Mouse (Mus musculus): ENCODE measurements around the gene Acp7. TPM values are rescaled to one million over a fixed set of nuclear protein-coding genes. Genes with fewer than 3 reads are reported as not detected.
"Not testable (repeated sequence)": the region's sequence is repeated elsewhere in the genome, so short reads cannot be mapped to it uniquely, and the experiment has no call there.

Acp7 gene
- 0.29 and 0.33 TPM in 2 replicates for polyA plus RNA-seq (2015; fragmentation: Nextera tagmentation; extraction: Ambion mirVana)

- Histone ChIP-seq H3K27ac (replicated peaks) (no peak within 1 kb of the TSS), H3K36me3 (no peaks in the 10 kb centered on the region), H3K4me3 (peak within 1 kb of the TSS; percentile 35), H3K9ac (peak within 1 kb of the TSS; percentile 25), H3K4me1 (replicated peaks) (peaks cover 16% of the 10 kb centered on the region), H3K27me3 (peaks cover 34% of the 10 kb centered on the region), H3K4me2 (peak within 1 kb of the TSS; percentile 71), H3K9me3 (no peaks in the 10 kb centered on the region)
- ATAC-seq (ENCODE audit: low FRiP score, low read depth): no peak
- 29% methylated on average over 10 of the region's 10 CpGs for WGBS
Measured at GRCm38 (mm10) chr7:28631073-28631472, at the start of gene Acp7. Gene Acp7, minus strand, starts transcription at chr7:28631332.

GRCm38 (mm10) chr7:28677624-28678023 is 46.5 kb upstream of the Acp7 start:
- no peak overlapping the region for H3K4me3 ChIP-seq
- 91% methylated on average over 8 of the region's 8 CpGs for WGBS
- H3K36me3 ChIP-seq: no peaks in the 10 kb centered on the region
- ATAC-seq (ENCODE audit: low FRiP score, low read depth): no peak
- H3K27ac ChIP-seq (replicated peaks): no peak overlapping the region
- H3K27me3 ChIP-seq: no peaks in the 10 kb centered on the region
- no peak overlapping the region for H3K9ac ChIP-seq
- H3K4me2 ChIP-seq: no peak overlapping the region
- H3K9me3 ChIP-seq: no peaks in the 10 kb centered on the region
- no peaks in the 10 kb centered on the region for H3K4me1 ChIP-seq (replicated peaks)

GRCm38 (mm10) chr7:28676811-28677541 is 45.8 kb upstream of the Acp7 start:
- Histone ChIP-seq H3K9me3 (no peaks in the 10 kb centered on the region), H3K4me2 (no peak overlapping the region), H3K27me3 (no peaks in the 10 kb centered on the region), H3K4me3 (no peak overlapping the region), H3K36me3 (no peaks in the 10 kb centered on the region), H3K9ac (no peak overlapping the region), H3K27ac (replicated peaks) (no peak overlapping the region), H3K4me1 (replicated peaks) (no peaks in the 10 kb centered on the region)
- no peak for ATAC-seq (ENCODE audit: low FRiP score, low read depth)
- 89% methylated on average over 13 of the region's 13 CpGs for WGBS

- Histone ChIP-seq H3K27me3 (no peaks in the 10 kb centered on the region), H3K4me2 (no peak overlapping the region), H3K9me3 (no peaks in the 10 kb centered on the region), H3K9ac (no peak overlapping the region), H3K36me3 (no peaks in the 10 kb centered on the region), H3K27ac (replicated peaks) (no peak overlapping the region), H3K4me3 (no peak overlapping the region), H3K4me1 (replicated peaks) (no peaks in the 10 kb centered on the region)
- no peak for ATAC-seq (ENCODE audit: low FRiP score, low read depth)
- 38% methylated on average over 11 of the region's 11 CpGs for WGBS
Measured at GRCm38 (mm10) chr7:28675746-28676145, 44.6 kb upstream of the Acp7 start.

- WGBS: 80% methylated on average over 9 of the region's 9 CpGs
- Histone ChIP-seq H3K4me3 (no peak overlapping the region), H3K36me3 (no peaks in the 10 kb centered on the region), H3K27ac (replicated peaks) (no peak overlapping the region), H3K4me2 (no peak overlapping the region), H3K4me1 (replicated peaks) (no peaks in the 10 kb centered on the region), H3K9ac (no peak overlapping the region), H3K9me3 (no peaks in the 10 kb centered on the region), H3K27me3 (no peaks in the 10 kb centered on the region)
- no peak for ATAC-seq (ENCODE audit: low FRiP score, low read depth)
Measured at GRCm38 (mm10) chr7:28674994-28675393, 43.9 kb upstream of the Acp7 start.

GRCm38 (mm10) chr7:28672786-28673185 is 41.7 kb upstream of the Acp7 start:
- not testable (repeated sequence) for H3K9ac ChIP-seq; H3K4me1 ChIP-seq (replicated peaks); H3K4me3 ChIP-seq; H3K9me3 ChIP-seq; H3K4me2 ChIP-seq; H3K36me3 ChIP-seq; H3K27ac ChIP-seq (replicated peaks); ATAC-seq (ENCODE audit: low FRiP score, low read depth); H3K27me3 ChIP-seq
- 69% methylated on average over 5 of the region's 5 CpGs for WGBS

- no peak overlapping the region for H3K4me3 ChIP-seq
- no peaks in the 10 kb centered on the region for H3K36me3 ChIP-seq
- no peak overlapping the region for H3K27ac ChIP-seq (replicated peaks)
- 88% methylated on average over 5 of the region's 5 CpGs for WGBS
- H3K27me3 ChIP-seq: no peaks in the 10 kb centered on the region
- no peak for ATAC-seq (ENCODE audit: low FRiP score, low read depth)
- no peaks in the 10 kb centered on the region for H3K9me3 ChIP-seq
- H3K4me2 ChIP-seq: no peak overlapping the region
- no peaks in the 10 kb centered on the region for H3K4me1 ChIP-seq (replicated peaks)
- no peak overlapping the region for H3K9ac ChIP-seq
Measured at GRCm38 (mm10) chr7:28672276-28672675, 41.1 kb upstream of the Acp7 start.

GRCm38 (mm10) chr7:28671172-28671571 is 40.0 kb upstream of the Acp7 start:
- Histone ChIP-seq H3K36me3 (no peaks in the 10 kb centered on the region), H3K9me3 (no peaks in the 10 kb centered on the region), H3K4me1 (replicated peaks) (peaks cover 2% of the 10 kb centered on the region; the same call in 1 of the 2 replicates), H3K27ac (replicated peaks) (no peak overlapping the region), H3K4me3 (no peak overlapping the region), H3K9ac (no peak overlapping the region), H3K27me3 (no peaks in the 10 kb centered on the region), H3K4me2 (no peak overlapping the region)
- ATAC-seq (ENCODE audit: low FRiP score, low read depth): no peak
- WGBS: 77% methylated on average over 4 of the region's 4 CpGs

- H3K4me1 ChIP-seq (replicated peaks): peaks cover 10% of the 10 kb centered on the region
- H3K9me3 ChIP-seq: no peaks in the 10 kb centered on the region
- no peaks in the 10 kb centered on the region for H3K36me3 ChIP-seq
- H3K27ac ChIP-seq (replicated peaks): peak overlapping the region; percentile 7
- peak; percentile 56; the same call in 1 of the 2 replicates for ATAC-seq (ENCODE audit: low FRiP score, low read depth)
- no peak overlapping the region for H3K4me3 ChIP-seq
- 34% methylated on average over 15 of the region's 15 CpGs for WGBS
- H3K9ac ChIP-seq: no peak overlapping the region
- H3K27me3 ChIP-seq: no peaks in the 10 kb centered on the region
- H3K4me2 ChIP-seq: peak overlapping the region; percentile 29
Measured at GRCm38 (mm10) chr7:28665620-28666579, 34.8 kb upstream of the Acp7 start.

GRCm38 (mm10) chr7:28656430-28656829 is 25.3 kb upstream of the Acp7 start:
- no peak for ATAC-seq (ENCODE audit: low FRiP score, low read depth)
- 47% methylated on average over 4 of the region's 4 CpGs for WGBS
- H3K4me3 ChIP-seq: no peak overlapping the region

GRCm38 (mm10) chr7:28651157-28651556 is 20.0 kb upstream of the Acp7 start:
- no peak overlapping the region for H3K9ac ChIP-seq
- H3K36me3 ChIP-seq: no peaks in the 10 kb centered on the region
- no peak overlapping the region for H3K4me2 ChIP-seq
- H3K9me3 ChIP-seq: no peaks in the 10 kb centered on the region
- H3K27ac ChIP-seq (replicated peaks): no peak overlapping the region
- H3K27me3 ChIP-seq: no peaks in the 10 kb centered on the region
- H3K4me1 ChIP-seq (replicated peaks): no peaks in the 10 kb centered on the region
- no peak overlapping the region for H3K4me3 ChIP-seq
- 88% methylated on average over 2 of the region's 2 CpGs for WGBS
- ATAC-seq (ENCODE audit: low FRiP score, low read depth): no peak

More at GRCm38 (mm10) chr7:28656430-28656829, 25.3 kb upstream of the Acp7 start:
- Histone ChIP-seq H3K36me3 (no peaks in the 10 kb centered on the region), H3K27me3 (no peaks in the 10 kb centered on the region), H3K27ac (replicated peaks) (no peak overlapping the region), H3K4me1 (replicated peaks) (no peaks in the 10 kb centered on the region), H3K9ac (no peak overlapping the region), H3K4me2 (no peak overlapping the region), H3K9me3 (no peaks in the 10 kb centered on the region)

GRCm38 (mm10) chr7:28647016-28647415 is 15.9 kb upstream of the Acp7 start:
- Histone ChIP-seq H3K27me3 (no peaks in the 10 kb centered on the region), H3K4me1 (replicated peaks) (no peaks in the 10 kb centered on the region), H3K27ac (replicated peaks) (no peak overlapping the region), H3K36me3 (no peaks in the 10 kb centered on the region), H3K9me3 (no peaks in the 10 kb centered on the region), H3K4me3 (no peak overlapping the region), H3K4me2 (no peak overlapping the region), H3K9ac (no peak overlapping the region)
- 56% methylated on average over 7 of the region's 7 CpGs for WGBS
- no peak for ATAC-seq (ENCODE audit: low FRiP score, low read depth)

Data from hindbrain, embryonic 15.5 days (tissue).